Mouse (Mus musculus) natural killer cell, adult 2 months (primary cell): ENCODE results near the gene Vmn1r197.
"Not testable (repeated sequence)": the region's sequence is repeated elsewhere in the genome, so short reads cannot be mapped to it uniquely, and the experiment has no call there.

Experiments
- DNase-seq, 2 experiments: peaks; one replicate each; pipeline ENCODE4 v3.0.0; 2022; ENCODE audit warnings: low spot score in 2 of 2

Gene Vmn1r197

DNA sequence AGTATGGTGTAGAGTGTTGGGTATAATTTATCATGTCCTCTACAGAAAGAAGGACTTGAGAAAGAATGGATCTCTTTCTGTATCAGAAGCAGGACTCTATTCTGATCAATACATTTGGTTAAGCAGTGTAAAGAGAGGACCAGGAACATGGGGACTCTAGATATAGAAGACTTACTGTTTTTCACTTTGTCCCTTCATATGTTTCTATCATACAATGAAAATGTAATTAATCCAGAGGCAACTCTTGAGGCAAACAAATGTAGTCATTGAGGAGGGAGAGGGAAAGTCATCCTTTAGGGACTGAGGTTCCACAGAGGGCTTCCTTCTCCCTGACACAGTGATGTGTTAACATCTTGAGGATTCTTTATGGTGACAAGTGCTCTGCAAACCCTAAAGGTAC, at the start of gene Vmn1r197:
Gene Vmn1r197 (plus strand): TSS at position 301 of the 400 bp plus-strand sequence.
- no peak for DNase-seq

DNA sequence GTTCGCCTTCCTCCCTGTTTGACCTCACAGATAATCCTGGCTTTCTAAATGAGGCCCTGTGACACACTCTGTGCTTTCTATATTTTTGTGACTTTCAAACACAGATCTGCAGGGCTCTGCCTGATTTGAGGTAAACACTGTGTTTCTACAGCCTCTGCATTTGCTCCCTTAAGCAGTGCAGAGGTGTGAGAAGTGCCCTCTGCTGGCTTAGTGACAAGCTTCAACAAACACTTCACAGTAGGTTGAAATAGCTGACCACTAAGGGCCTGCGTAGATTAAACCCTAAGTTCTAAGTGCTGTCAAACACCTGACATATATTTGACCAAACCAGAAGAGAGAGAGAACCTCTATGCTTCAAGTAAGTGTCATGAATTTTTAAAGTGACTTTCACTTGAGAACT, 39.8 kb upstream of the Vmn1r197 start:
- no peak for DNase-seq

DNA sequence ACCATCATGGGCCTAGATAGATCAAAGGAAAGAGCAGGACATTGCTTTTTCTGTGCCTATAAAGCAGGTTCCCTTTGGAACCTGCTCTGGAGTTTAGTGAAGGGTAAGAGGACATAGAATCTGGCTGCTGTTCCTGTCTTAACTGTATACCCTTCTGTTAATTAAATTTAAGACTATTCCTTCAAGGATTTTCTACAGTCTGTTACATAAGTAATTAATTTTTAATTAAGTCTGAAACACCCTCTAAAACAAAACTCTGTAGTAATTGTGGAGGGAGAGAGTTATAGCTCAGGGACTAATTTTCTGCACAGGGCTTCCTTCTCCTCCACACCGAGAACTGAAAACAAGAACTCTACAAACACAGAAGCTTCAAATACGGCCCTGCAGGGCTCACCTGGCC, 34.8 kb upstream of the Vmn1r197 start, which contains the start of gene Vmn1r196:
Gene Vmn1r196 (plus strand): TSS at position 301 of the 400 bp plus-strand sequence.
- DNase-seq, result no peak

DNA sequence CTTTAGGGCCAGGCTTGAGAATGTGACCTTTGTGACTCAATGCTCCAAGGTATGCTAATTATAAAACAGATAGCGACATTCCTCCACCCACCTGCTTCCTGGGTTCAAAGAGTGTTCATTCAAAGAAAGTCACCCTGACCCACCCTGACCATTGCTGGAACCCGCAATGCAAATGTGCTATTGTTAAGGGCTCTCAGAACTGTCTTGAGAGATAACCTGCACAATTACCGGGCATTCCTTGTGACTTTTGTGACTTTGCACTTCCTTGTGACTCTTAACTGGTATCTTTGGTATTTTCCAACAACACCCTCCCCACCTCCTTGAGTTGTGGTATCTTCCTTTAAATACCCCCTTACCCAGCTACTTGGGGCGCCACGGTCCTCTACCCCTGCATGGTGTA, 16.3 kb upstream of the Vmn1r197 start:
- not testable (repeated sequence) for DNase-seq

DNA sequence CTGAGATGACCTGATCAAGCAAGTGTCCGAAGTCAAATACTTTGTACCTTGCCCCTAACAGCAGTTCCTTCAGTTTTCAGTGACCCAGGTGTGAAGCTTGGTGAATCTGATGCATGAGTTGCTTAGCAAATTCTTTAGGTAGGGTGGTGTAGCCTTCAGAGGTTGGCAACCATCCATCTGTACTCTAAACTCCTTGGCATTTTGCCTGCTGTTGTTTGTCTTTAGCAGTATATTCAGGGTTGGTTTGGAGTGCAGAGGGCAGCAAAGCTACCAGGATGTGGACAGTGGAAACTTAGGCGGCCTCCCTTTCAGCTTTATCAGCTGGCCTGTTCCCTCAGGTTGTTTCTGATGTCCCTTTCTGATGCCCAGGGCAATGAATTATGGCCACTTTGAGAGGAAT, 9.0 kb upstream of the Vmn1r197 start:
- DNase-seq, result no peak

DNA sequence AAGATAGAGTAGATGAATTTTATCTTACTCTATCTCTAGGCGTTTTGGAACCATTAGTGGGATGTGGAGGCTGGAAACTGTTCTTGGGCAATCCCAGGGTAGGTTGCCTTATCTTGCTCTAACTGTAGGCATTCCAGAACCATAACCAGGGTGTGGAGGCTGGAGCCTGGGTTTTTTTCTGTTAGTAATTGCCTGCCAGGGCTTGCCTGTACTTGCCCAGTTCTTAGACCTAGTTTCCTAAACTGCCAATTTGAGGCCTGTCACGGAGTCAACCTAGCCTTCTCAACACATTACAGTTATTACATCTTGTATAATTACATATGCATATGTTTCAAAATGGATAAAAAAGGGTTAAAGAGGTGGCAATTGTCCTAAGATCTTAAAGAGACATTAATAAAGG, 7.0 kb upstream of the Vmn1r197 start:
- no peak for DNase-seq

DNA sequence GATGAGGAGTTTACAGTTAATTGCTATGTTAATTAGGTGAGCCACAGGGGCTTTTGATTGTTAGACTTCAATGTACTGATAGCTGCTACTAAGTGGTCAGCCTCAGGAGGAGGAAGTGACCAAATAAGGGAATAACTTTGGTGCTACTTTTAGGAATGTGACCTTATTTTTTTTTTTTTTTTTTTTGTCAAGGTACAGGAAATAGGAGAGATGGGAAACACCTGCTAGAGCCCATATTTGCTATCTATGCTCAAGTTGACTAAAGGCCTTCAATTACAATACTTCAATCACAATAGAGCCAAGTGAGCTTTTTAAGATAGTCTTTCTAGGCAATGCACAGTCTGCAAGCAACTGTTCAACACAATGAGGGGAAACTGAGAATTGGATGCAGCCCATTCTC, 4.3 kb upstream of the Vmn1r197 start:
- no peak for DNase-seq

DNA sequence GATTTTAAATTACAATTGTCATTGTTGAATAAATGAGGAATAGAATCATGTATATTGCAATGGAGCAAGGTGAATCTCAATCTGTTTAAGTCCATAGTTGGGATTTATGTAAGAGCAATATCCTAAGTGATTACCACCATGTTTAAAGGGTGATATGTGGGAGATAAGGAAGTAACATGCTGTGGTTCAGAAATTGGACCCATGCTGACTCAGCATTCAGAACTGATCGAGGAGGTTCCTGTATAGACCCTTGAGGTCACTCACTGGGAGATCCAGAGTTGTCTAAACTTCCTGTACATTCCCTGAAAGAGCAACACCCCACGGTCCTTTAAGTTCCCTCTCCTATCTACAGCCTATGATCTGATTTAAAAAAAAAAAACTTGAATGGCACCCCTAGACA, 8.9 kb downstream of the Vmn1r197 start:
- DNase-seq, result no peak

DNA sequence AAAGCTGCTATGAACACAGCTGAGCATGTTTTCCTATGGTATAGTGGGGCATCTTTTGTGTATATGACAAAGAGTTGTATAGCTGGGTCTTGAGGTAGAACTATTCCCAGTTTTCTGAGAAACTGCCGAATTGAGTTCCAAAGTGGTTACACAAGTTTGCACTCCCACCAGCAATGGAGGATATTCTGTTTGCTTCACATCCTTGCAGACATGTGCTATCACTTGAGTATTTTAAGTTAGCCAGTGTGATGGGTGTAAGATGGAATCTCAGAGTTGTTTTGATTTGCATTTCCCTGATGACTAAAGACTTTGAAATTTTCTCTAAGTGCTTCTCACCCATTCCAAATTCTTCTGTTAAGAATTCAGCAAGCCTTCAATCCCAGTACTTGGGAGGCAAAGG, 11.2 kb downstream of the Vmn1r197 start:
- DNase-seq, result no peak

DNA sequence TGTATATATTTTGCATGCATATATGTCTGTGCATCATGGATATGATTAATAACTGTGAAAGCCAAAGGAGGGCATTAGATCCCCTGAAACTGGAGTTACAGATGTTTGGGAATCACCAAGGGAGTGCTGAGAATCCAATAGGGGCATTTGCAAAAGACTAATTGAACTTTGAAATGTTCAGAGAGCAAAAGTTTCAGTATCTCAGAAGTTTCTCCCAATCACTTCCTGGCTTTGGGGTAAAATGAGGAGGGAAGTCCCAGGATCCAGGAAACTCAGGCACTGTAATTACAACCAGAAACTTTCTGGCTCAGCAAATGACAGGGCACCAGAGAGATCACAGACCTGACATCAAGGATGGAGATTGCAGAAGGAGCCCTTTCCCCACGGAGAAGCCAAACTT, 25.7 kb downstream of the Vmn1r197 start, which contains the start of gene Vmn1r198:
Gene Vmn1r198 (plus strand): TSS at position 301 of the 400 bp plus-strand sequence.
- no peak for DNase-seq

DNA sequence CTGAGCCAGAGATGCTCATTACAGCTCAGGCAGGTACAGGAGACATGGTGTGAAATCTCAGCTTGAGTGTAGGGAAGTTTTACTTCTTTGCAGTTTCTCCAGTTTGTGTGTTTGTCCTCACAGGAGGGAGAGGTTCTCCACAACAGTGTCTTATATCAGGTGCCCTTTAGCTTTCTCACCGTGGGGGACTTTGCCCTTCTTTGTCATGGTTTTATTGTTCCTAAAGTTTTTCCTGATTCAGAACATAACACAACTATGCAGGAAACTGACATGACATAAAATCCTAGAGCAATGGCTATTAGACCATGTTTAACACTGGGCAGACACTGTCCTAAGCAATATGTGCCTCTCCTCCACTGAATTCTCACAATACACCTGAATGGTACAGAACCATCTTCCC, 26.4 kb downstream of the Vmn1r197 start:
- DNase-seq, result no peak

DNA sequence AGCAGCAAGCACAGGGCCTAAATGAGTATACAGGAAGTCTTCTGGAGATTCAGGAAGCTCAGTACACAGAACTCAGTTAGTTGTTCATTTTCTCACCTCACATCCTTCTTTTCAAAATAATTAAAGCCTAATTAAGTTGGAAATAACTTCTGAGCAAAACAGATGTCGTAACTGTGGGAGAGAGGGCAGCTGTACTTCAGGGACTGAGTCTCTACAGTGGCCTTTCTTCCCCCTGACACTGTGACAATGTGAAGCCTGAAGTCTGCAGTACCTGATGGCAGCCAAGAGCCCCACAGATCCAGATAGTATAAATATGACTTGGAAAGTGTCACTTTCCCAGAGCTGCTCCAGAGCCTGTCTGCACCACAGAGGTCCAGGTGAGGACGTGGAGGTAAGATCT, 55.1 kb downstream of the Vmn1r197 start, which contains the start of gene Vmn1r199:
Gene Vmn1r199 (plus strand): TSS at position 301 of the 400 bp plus-strand sequence.
- no peak for DNase-seq

DNA sequence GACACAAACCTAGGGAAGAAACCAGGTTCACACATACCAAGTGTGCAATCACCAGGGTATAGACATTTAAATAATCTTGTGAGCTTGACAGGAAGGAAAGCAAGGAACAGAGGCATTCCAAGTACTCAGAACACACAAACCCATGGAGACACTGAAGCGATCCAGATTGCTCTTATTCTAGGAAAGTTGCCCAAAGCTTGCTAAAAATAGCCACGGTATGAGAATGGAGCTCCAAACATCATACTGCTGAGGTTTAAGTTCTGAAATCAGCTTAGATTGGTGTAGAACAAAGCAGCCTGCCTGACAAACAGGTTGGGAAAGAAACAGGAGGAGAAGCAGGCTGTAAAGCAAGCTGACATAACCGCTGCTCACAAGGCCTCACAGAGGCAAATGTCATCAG, 56.7 kb downstream of the Vmn1r197 start:
- not testable (repeated sequence) for DNase-seq
